ENCODE assay signal across 13 mouse cellular contexts in genomic region chr8:124415002-124415401, GRCm38 (mm10). TPM values are rescaled to one million over a fixed set of nuclear protein-coding genes. Genes with fewer than 3 reads are reported as not detected.
DNase-seq lines count a peak whose midpoint lies in the region; ATAC-seq and TF ChIP-seq lines count a peak whose summit lies in the region.
"Had no signal": no experiment of that assay in that cellular context is flagged by ENCODE, and none has a peak within 500 bp of the region (broad histone marks: within the 10 kb centered on the region; RNA-seq: fewer than 3 reads in every experiment).

No protein-coding gene starts in this region.

- H3K27me3 ChIP-seq in stomach, postnatal 0 days (ENCODE audit: control insufficient read depth, insufficient read depth, low read length) = no peaks in the 10 kb centered on the region
- no peaks in the 10 kb centered on the region for H3K27me3 ChIP-seq in forebrain, embryonic 10.5 days (ENCODE audit: poor library complexity, severe bottlenecking)
- H3K27me3 ChIP-seq: forebrain, embryonic 15.5 days; intestine, embryonic 15.5 days had no signal

- TF ChIP-seq CTCF in stomach, postnatal 0 days (IDR thresholded peaks at IDR 0.05; ENCODE audit: low read depth) = no peak

- WGBS in stomach, postnatal 0 days = 90% methylated on average over 8 of the region's 8 CpGs
- 91% methylated on average over 8 of the region's 8 CpGs for WGBS in forebrain, embryonic 10.5 days

- no peaks in the 10 kb centered on the region for H3K9me3 ChIP-seq in stomach, postnatal 0 days (ENCODE audit: control insufficient read depth, low read length)
- no peaks in the 10 kb centered on the region for H3K9me3 ChIP-seq in forebrain, embryonic 10.5 days
- H3K9me3 ChIP-seq: forebrain, embryonic 15.5 days; intestine, embryonic 15.5 days had no signal

- no peak for TF ChIP-seq EP300 in stomach, postnatal 0 days (optimal IDR thresholded peaks at IDR 0.05)

- peak; percentile 28 for DNase-seq in gastrocnemius, postnatal 10 days
- DNase-seq in gastrocnemius, adult 8-10 months (ENCODE audit: low spot score in 2 of 2) = no peak
- peak; percentile 74 to 78 for DNase-seq in right cerebral cortex, postnatal 10 days (ENCODE audit: low spot score in 2 of 2)
- no peak for DNase-seq in right cerebral cortex, postnatal 25 days
- DNase-seq in cerebellum, adult 8-10 months = peak; percentile 55
- DNase-seq in stomach, postnatal 0 days (ENCODE audit: low spot score) = no peak
- no peak for DNase-seq in forebrain, embryonic 10.5 days (ENCODE audit: extremely low spot score, low spot score)
- DNase-seq: heart, adult 11 months; heart, postnatal 36 days had no signal

- ATAC-seq in stomach, postnatal 0 days (ENCODE audit: low FRiP score, low TSS enrichment) = 0 out of 2 replicates have a peak, but pooled peaks have one; percentile 27
- no peak for ATAC-seq in megakaryocyte progenitor cell, adult 5-6 weeks (replicated peaks; ENCODE audit: poor library complexity)
- ATAC-seq: forebrain, embryonic 15.5 days; intestine, embryonic 15.5 days had no signal

- H3K9ac ChIP-seq in stomach, postnatal 0 days (ENCODE audit: low read length) = no peak overlapping the region
- H3K9ac ChIP-seq: forebrain, embryonic 15.5 days; intestine, embryonic 15.5 days; liver, embryonic 14.5 days had no signal

- no peak overlapping the region for H3K4me3 ChIP-seq in stomach, postnatal 0 days (ENCODE audit: low read depth, low read length)
- H3K4me3 ChIP-seq in forebrain, embryonic 10.5 days = no peak overlapping the region
- H3K4me3 ChIP-seq: forebrain, embryonic 15.5 days; intestine, embryonic 15.5 days had no signal

- no peaks in the 10 kb centered on the region for H3K36me3 ChIP-seq in stomach, postnatal 0 days (ENCODE audit: control insufficient read depth, insufficient read depth, low read length)
- H3K36me3 ChIP-seq in forebrain, embryonic 10.5 days (replicated peaks) = no peaks in the 10 kb centered on the region
- H3K36me3 ChIP-seq: forebrain, embryonic 15.5 days; intestine, embryonic 15.5 days had no signal

- H3K4me1 ChIP-seq in stomach, postnatal 0 days (replicated peaks; ENCODE audit: control insufficient read depth, insufficient read depth) = no peaks in the 10 kb centered on the region
- H3K4me1 ChIP-seq in forebrain, embryonic 10.5 days = 0 out of 2 replicates have a peak, but pooled peaks cover 4% of the 10 kb centered on the region
- H3K4me1 ChIP-seq: forebrain, embryonic 15.5 days; intestine, embryonic 15.5 days had no signal

- no peak overlapping the region for H3K27ac ChIP-seq in stomach, postnatal 0 days (replicated peaks)
- H3K27ac ChIP-seq in forebrain, embryonic 10.5 days = no peak overlapping the region
- H3K27ac ChIP-seq: forebrain, embryonic 15.5 days; intestine, embryonic 15.5 days; liver, embryonic 14.5 days had no signal

- H3K4me2 ChIP-seq in stomach, postnatal 0 days (replicated peaks; ENCODE audit: low read depth) = no peak overlapping the region
- H3K4me2 ChIP-seq: forebrain, embryonic 15.5 days; intestine, embryonic 15.5 days had no signal

RNA-seq across cellular contexts. Expression of gene Pgbd5, which starts 24.5 kb away (rescaled TPM):
- 1 to 10 TPM in 1 of 2 experiments, under 1 TPM in 1; 0.63 to 1.8 TPM for total RNA-seq in gastrocnemius, postnatal 10 days (2021)
- under 1 TPM; 0.27 to 0.83 (median 0.40) TPM for total RNA-seq in gastrocnemius, adult 8-10 months (2022)
- 1.9 and 2.0 TPM in 2 replicates for polyA plus RNA-seq in stomach, postnatal 0 days (2015; fragmentation: Nextera tagmentation; extraction: Ambion mirVana)
- not detected in 2 replicates for total RNA-seq in megakaryocyte progenitor cell, adult 5-6 weeks (2015)
- not detected in 2 replicates for total RNA-seq in megakaryocyte progenitor cell, adult 5-6 weeks (2017)
- polyA plus RNA-seq in forebrain, embryonic 10.5 days (2016; fragmentation: Nextera tagmentation; extraction: Ambion mirVana) = 1.9 and 2.5 TPM in 2 replicates

Comparison
In these comparisons a context has a peak if more than half of its experiments do, and no peak if none do; other contexts are left out.
1. DNase-seq: peak in gastrocnemius, postnatal 10 days (single experiment), right cerebral cortex, postnatal 10 days (2 of 2) and cerebellum, adult 8-10 months (single experiment); none in gastrocnemius, adult 8-10 months (0 of 2), right cerebral cortex, postnatal 25 days (single experiment), stomach, postnatal 0 days (single experiment) and forebrain, embryonic 10.5 days (single experiment).